Comparison of ENCODE assay signal across 8 mouse cellular contexts in genomic region chr10:80384115-80384639, GRCm38 (mm10). TPM values are rescaled to one million over a fixed set of nuclear protein-coding genes. Genes with fewer than 3 reads are reported as not detected.
A peak's percentile ranks its signal among the peaks of the same experiment; 100 is the strongest.
DNase-seq lines count a peak whose midpoint lies in the region; ATAC-seq and TF ChIP-seq lines count a peak whose summit lies in the region.

No protein-coding gene starts in this region.

- no peak overlapping the region for H3K4me3 ChIP-seq in kidney, postnatal 0 days (replicated peaks; ENCODE audit: low read depth, low read length)
- H3K4me3 ChIP-seq in erythroblast, embryonic 14.5 days (replicated peaks): peak overlapping the region; percentile 76
- H3K4me3 ChIP-seq in limb, embryonic 12.5 days (replicated peaks): peak overlapping the region; percentile 97
- H3K4me3 ChIP-seq in neural tube, embryonic 13.5 days: peak overlapping the region; percentile 99

- H3K9ac ChIP-seq in kidney, postnatal 0 days (ENCODE audit: low read depth, low read length): no peak overlapping the region
- no peak overlapping the region for H3K9ac ChIP-seq in limb, embryonic 12.5 days (replicated peaks)
- peak overlapping the region; percentile 100 for H3K9ac ChIP-seq in neural tube, embryonic 13.5 days

- H3K4me1 ChIP-seq in kidney, postnatal 0 days (replicated peaks; ENCODE audit: insufficient read depth, low read length): peaks cover 27% of the 10 kb centered on the region
- peaks cover 65% of the 10 kb centered on the region for H3K4me1 ChIP-seq in erythroblast, embryonic 14.5 days (ENCODE audit: control insufficient read depth)
- peaks cover 48% of the 10 kb centered on the region for H3K4me1 ChIP-seq in limb, embryonic 12.5 days (replicated peaks)
- peaks cover 58% of the 10 kb centered on the region for H3K4me1 ChIP-seq in neural tube, embryonic 13.5 days (replicated peaks)

- ATAC-seq in kidney, postnatal 0 days (replicated peaks; ENCODE audit: low FRiP score, low read depth): no peak
- ATAC-seq in limb, embryonic 12.5 days (ENCODE audit: insufficient number of reproducible peaks, insufficient read depth, low FRiP score, low TSS enrichment, low read depth): no peak
- ATAC-seq in neural tube, embryonic 13.5 days (ENCODE audit: low read depth): no peak

- H3K36me3 ChIP-seq in kidney, postnatal 0 days (ENCODE audit: insufficient read depth, low read length): peaks cover 16% of the 10 kb centered on the region
- peaks cover 43% of the 10 kb centered on the region for H3K36me3 ChIP-seq in erythroblast, embryonic 14.5 days (ENCODE audit: control insufficient read depth)
- H3K36me3 ChIP-seq in limb, embryonic 12.5 days: peaks cover 60% of the 10 kb centered on the region
- peaks cover 57% of the 10 kb centered on the region for H3K36me3 ChIP-seq in neural tube, embryonic 13.5 days

- H3K27me3 ChIP-seq in kidney, postnatal 0 days (ENCODE audit: insufficient read depth, low read length): no peaks in the 10 kb centered on the region
- H3K27me3 ChIP-seq in erythroblast, embryonic 14.5 days (ENCODE audit: control insufficient read depth): peaks cover 12% of the 10 kb centered on the region
- H3K27me3 ChIP-seq in limb, embryonic 12.5 days: no peaks in the 10 kb centered on the region
- H3K27me3 ChIP-seq in neural tube, embryonic 13.5 days: no peaks in the 10 kb centered on the region

- H3K9me3 ChIP-seq in kidney, postnatal 0 days (replicated peaks; ENCODE audit: low read length): no peaks in the 10 kb centered on the region
- peaks cover 16% of the 10 kb centered on the region for H3K9me3 ChIP-seq in erythroblast, embryonic 14.5 days (ENCODE audit: control insufficient read depth, low read length)
- no peaks in the 10 kb centered on the region for H3K9me3 ChIP-seq in limb, embryonic 12.5 days
- no peaks in the 10 kb centered on the region for H3K9me3 ChIP-seq in neural tube, embryonic 13.5 days

- no peak for TF ChIP-seq CTCF in kidney, postnatal 0 days (IDR thresholded peaks at IDR 0.05; ENCODE audit: low read depth)

- H3K4me2 ChIP-seq in kidney, postnatal 0 days (ENCODE audit: low read length): peak overlapping the region; percentile 96
- peak overlapping the region; percentile 94 for H3K4me2 ChIP-seq in limb, embryonic 12.5 days
- peak overlapping the region; percentile 100 for H3K4me2 ChIP-seq in neural tube, embryonic 13.5 days

- no peak overlapping the region for H3K27ac ChIP-seq in kidney, postnatal 0 days
- no peak overlapping the region for H3K27ac ChIP-seq in limb, embryonic 12.5 days
- peak overlapping the region; percentile 99 for H3K27ac ChIP-seq in neural tube, embryonic 13.5 days (replicated peaks)

- no peak for DNase-seq in kidney, postnatal 0 days (ENCODE audit: low spot score)
- DNase-seq in kidney, adult 8-10 months: no peak
- no peak for DNase-seq in layer of hippocampus, adult 9-11 months
- DNase-seq in right cerebral cortex, postnatal 14 days: no peak
- DNase-seq in ovary, postnatal 14 days (ENCODE audit: low spot score): no peak

- 84% methylated on average over 4 of the region's 4 CpGs for WGBS in kidney, postnatal 0 days
- 90% methylated on average over 4 of the region's 4 CpGs for WGBS in limb, embryonic 12.5 days
- 86% methylated on average over 4 of the region's 4 CpGs for WGBS in neural tube, embryonic 13.5 days

RNA-seq across cellular contexts. Expression of gene Mex3d, which starts 3.3 kb away (rescaled TPM):
- 6.6 and 7.8 TPM in 2 replicates for polyA plus RNA-seq in kidney, postnatal 0 days (2015; fragmentation: Nextera tagmentation; extraction: Ambion mirVana)
- 0.53 and 0.55 TPM in 2 replicates for polyA plus RNA-seq in erythroblast, embryonic 14.5 days (2012)
- polyA plus RNA-seq in limb, embryonic 12.5 days (2016; fragmentation: Nextera tagmentation; extraction: Ambion mirVana): 12.5 and 15.2 TPM in 2 replicates
- 15.6 and 16.7 TPM in 2 replicates for polyA plus RNA-seq in neural tube, embryonic 13.5 days (2015; fragmentation: Nextera tagmentation; extraction: Ambion mirVana)

RNA-seq across cellular contexts. Expression of gene Mbd3, which starts 15.2 kb away (rescaled TPM):
- 163 and 165 TPM in 2 replicates for polyA plus RNA-seq in kidney, postnatal 0 days (2015; fragmentation: Nextera tagmentation; extraction: Ambion mirVana)
- 24.1 and 26.2 TPM in 2 replicates for polyA plus RNA-seq in erythroblast, embryonic 14.5 days (2012)
- 361 and 364 TPM in 2 replicates for polyA plus RNA-seq in limb, embryonic 12.5 days (2016; fragmentation: Nextera tagmentation; extraction: Ambion mirVana)
- polyA plus RNA-seq in neural tube, embryonic 13.5 days (2015; fragmentation: Nextera tagmentation; extraction: Ambion mirVana): 238 and 241 TPM in 2 replicates

RNA-seq across cellular contexts. Expression of gene Uqcr11, which starts 22.5 kb away (rescaled TPM):
- 1,117 and 1,253 TPM in 2 replicates for polyA plus RNA-seq in kidney, postnatal 0 days (2015; fragmentation: Nextera tagmentation; extraction: Ambion mirVana)
- 197 and 289 TPM in 2 replicates for polyA plus RNA-seq in erythroblast, embryonic 14.5 days (2012)
- 416 and 437 TPM in 2 replicates for polyA plus RNA-seq in limb, embryonic 12.5 days (2016; fragmentation: Nextera tagmentation; extraction: Ambion mirVana)
- 462 and 574 TPM in 2 replicates for polyA plus RNA-seq in neural tube, embryonic 13.5 days (2015; fragmentation: Nextera tagmentation; extraction: Ambion mirVana)

RNA-seq across cellular contexts. Expression of gene Plk5, which starts 27.9 kb away (rescaled TPM):
- 0.51 and 1.0 TPM in 2 replicates for polyA plus RNA-seq in kidney, postnatal 0 days (2015; fragmentation: Nextera tagmentation; extraction: Ambion mirVana)
- polyA plus RNA-seq in erythroblast, embryonic 14.5 days (2012): not detected in 2 replicates
- 1.2 and 1.3 TPM in 2 replicates for polyA plus RNA-seq in limb, embryonic 12.5 days (2016; fragmentation: Nextera tagmentation; extraction: Ambion mirVana)
- 1.0 and 1.5 TPM in 2 replicates for polyA plus RNA-seq in neural tube, embryonic 13.5 days (2015; fragmentation: Nextera tagmentation; extraction: Ambion mirVana)

RNA-seq across cellular contexts. Expression of gene Adamtsl5, which starts 36.0 kb away (rescaled TPM):
- polyA plus RNA-seq in kidney, postnatal 0 days (2015; fragmentation: Nextera tagmentation; extraction: Ambion mirVana): 3.0 and 3.2 TPM in 2 replicates
- polyA plus RNA-seq in erythroblast, embryonic 14.5 days (2012): 2.2 and 2.6 TPM in 2 replicates
- 0.70 and 0.88 TPM in 2 replicates for polyA plus RNA-seq in limb, embryonic 12.5 days (2016; fragmentation: Nextera tagmentation; extraction: Ambion mirVana)
- 1.6 and 1.8 TPM in 2 replicates for polyA plus RNA-seq in neural tube, embryonic 13.5 days (2015; fragmentation: Nextera tagmentation; extraction: Ambion mirVana)
